Mouse (Mus musculus): ENCODE results near the gene Lats1.

The Lats1 gene

GRCm38 (mm10) chr10:7680731-7681301, at the start of gene Lats1, which contains the start of gene Pcmt1:
TSS of gene Lats1 (plus strand) at chr10:7681214.
TSS of gene Pcmt1 (minus strand) at chr10:7681136.
- peak; percentile 66 for DNase-seq (ENCODE audit: low spot score)

GRCm38 (mm10) chr10:7640366-7640765, 40.6 kb upstream of the Lats1 start:
- no peak for DNase-seq (ENCODE audit: low spot score)

- no peak for DNase-seq (ENCODE audit: low spot score)
These were observed 35.1 kb upstream of the Lats1 start for GRCm38 (mm10) chr10:7645911-7646310.

GRCm38 (mm10) chr10:7649059-7649458, 32.0 kb upstream of the Lats1 start:
- DNase-seq (ENCODE audit: low spot score): no peak

GRCm38 (mm10) chr10:7651057-7651456, 30.0 kb upstream of the Lats1 start:
- DNase-seq (ENCODE audit: low spot score): no peak

- DNase-seq (ENCODE audit: low spot score): no peak
These were observed 18.4 kb upstream of the Lats1 start for GRCm38 (mm10) chr10:7662471-7663141.

GRCm38 (mm10) chr10:7663159-7664026, 17.6 kb upstream of the Lats1 start:
- peak; percentile 83 for DNase-seq (ENCODE audit: low spot score)

GRCm38 (mm10) chr10:7664027-7664526, 16.9 kb upstream of the Lats1 start:
- no peak for DNase-seq (ENCODE audit: low spot score)

- no peak for DNase-seq (ENCODE audit: low spot score)
These were observed 16.1 kb upstream of the Lats1 start for GRCm38 (mm10) chr10:7664889-7665288.

GRCm38 (mm10) chr10:7667342-7667802, 13.6 kb upstream of the Lats1 start, which contains the start of gene Nup43:
TSS of gene Nup43 (plus strand) at chr10:7667503.
- peak; percentile 84 for DNase-seq (ENCODE audit: low spot score)

- DNase-seq (ENCODE audit: low spot score): no peak
These were observed 7.3 kb upstream of the Lats1 start for GRCm38 (mm10) chr10:7673673-7674072.

- peak; percentile 40 for DNase-seq (ENCODE audit: low spot score)
These were observed 470 bp downstream of the Lats1 start for GRCm38 (mm10) chr10:7681343-7682025.

GRCm38 (mm10) chr10:7682249-7682648, 1.2 kb downstream of the Lats1 start:
- DNase-seq (ENCODE audit: low spot score): no peak

- DNase-seq (ENCODE audit: low spot score): no peak
These were observed 5.9 kb downstream of the Lats1 start for GRCm38 (mm10) chr10:7686902-7687301.

GRCm38 (mm10) chr10:7695286-7695685, 14.3 kb downstream of the Lats1 start:
- no peak for DNase-seq (ENCODE audit: low spot score)

GRCm38 (mm10) chr10:7700120-7700519, 19.1 kb downstream of the Lats1 start:
- DNase-seq (ENCODE audit: low spot score): no peak

- DNase-seq (ENCODE audit: low spot score): no peak
These were observed 21.6 kb downstream of the Lats1 start for GRCm38 (mm10) chr10:7702586-7702985.

GRCm38 (mm10) chr10:7710121-7710520, 29.1 kb downstream of the Lats1 start:
- DNase-seq (ENCODE audit: low spot score): no peak

- no peak for DNase-seq (ENCODE audit: low spot score)
These were observed 31.5 kb downstream of the Lats1 start for GRCm38 (mm10) chr10:7712506-7712905.

- no peak for DNase-seq (ENCODE audit: low spot score)
These were observed 34.0 kb downstream of the Lats1 start for GRCm38 (mm10) chr10:7715056-7715455.

GRCm38 (mm10) chr10:7725751-7726500, 44.9 kb downstream of the Lats1 start, which contains the start of gene Katna1:
TSS of gene Katna1 (plus strand) at chr10:7726000.
- DNase-seq (ENCODE audit: low spot score): peak; percentile 90
